Mouse (Mus musculus) forebrain, embryonic 11.5 days (tissue): ENCODE data around the gene Zfp683. TPM values are rescaled to one million over a fixed set of nuclear protein-coding genes. Genes with fewer than 3 reads are reported as not detected.

Experiments used
- ATAC-seq: fragments of 200-750 bp; cut with Nextera tagmentation; replicated peaks from 2 replicates; pipeline ENCODE4 v1.8.0; 2017; ENCODE audit warnings: moderate TSS enrichment; ENCODE audit not compliant: low FRiP score
- DNase-seq: peaks from one replicate; pipeline ENCODE4 v3.0.0-alpha.2; 2017; ENCODE audit warnings: low spot score
- H3K27ac ChIP-seq: fragments of 300-500 bp; sonication (generic); 2 replicates; pipeline ENCODE4 v1.5.1; 2014; ENCODE audit warnings: low read depth, low read length
- H3K27me3 ChIP-seq: fragments of 300-500 bp; sonication (generic); 2 replicates; pipeline ENCODE4 v1.6.1; 2014; ENCODE audit warnings: mild to moderate bottlenecking, low read length, mixed read lengths; ENCODE audit not compliant: control insufficient read depth, insufficient read depth
- H3K36me3 ChIP-seq: fragments of 300-500 bp; sonication (generic); 2 replicates; pipeline ENCODE4 v1.6.1; 2014; ENCODE audit warnings: mild to moderate bottlenecking, low read length, moderate library complexity, mixed read lengths; ENCODE audit not compliant: control insufficient read depth, insufficient read depth
- H3K4me1 ChIP-seq: fragments of 300-500 bp; sonication (generic); replicated peaks from 2 replicates; pipeline ENCODE4 v1.6.1; 2014; ENCODE audit warnings: low read length, mixed read lengths; ENCODE audit not compliant: control insufficient read depth, insufficient read depth
- H3K4me2 ChIP-seq: fragments of 300-500 bp; sonication (generic); 2 replicates; pipeline ENCODE4 v1.6.1; 2014; ENCODE audit warnings: low read depth, mild to moderate bottlenecking, low read length, moderate library complexity, mixed read lengths; ENCODE audit not compliant: severe bottlenecking
- H3K4me3 ChIP-seq: fragments of 300-500 bp; sonication (generic); 2 replicates; pipeline ENCODE4 v1.5.1; 2014; ENCODE audit warnings: low read depth, low read length
- H3K9ac ChIP-seq: fragments of 300-500 bp; sonication (generic); 2 replicates; pipeline ENCODE4 v1.6.1; 2014; ENCODE audit warnings: low read length
- H3K9me3 ChIP-seq: fragments of 300-500 bp; sonication (generic); 2 replicates; pipeline ENCODE4 v1.6.1; 2016; ENCODE audit warnings: low read length, mixed read lengths; ENCODE audit not compliant: control insufficient read depth
- WGBS: fragments of 180-500 bp; shearing (Covaris S2); extraction: QIAGEN DNeasy Blood & Tissue Kit; methylation state at CpG from one replicate; pipeline ENCODE4 v1.1.7; 2014; 5-methylcytosine and 5-hydroxymethylcytosine counted together
- polyA plus RNA-seq: library from polyadenylated mRNA; unstranded; fragments of >200 nt; fragmentation: Nextera tagmentation; extraction: Ambion mirVana; gene quantifications from 2 replicates; pipeline ENCODE4 v1.2.1, GENCODE M21; 2014

Zfp683 gene
- polyA plus RNA-seq, 1 experiment from 2014 or later = not detected

DNA sequence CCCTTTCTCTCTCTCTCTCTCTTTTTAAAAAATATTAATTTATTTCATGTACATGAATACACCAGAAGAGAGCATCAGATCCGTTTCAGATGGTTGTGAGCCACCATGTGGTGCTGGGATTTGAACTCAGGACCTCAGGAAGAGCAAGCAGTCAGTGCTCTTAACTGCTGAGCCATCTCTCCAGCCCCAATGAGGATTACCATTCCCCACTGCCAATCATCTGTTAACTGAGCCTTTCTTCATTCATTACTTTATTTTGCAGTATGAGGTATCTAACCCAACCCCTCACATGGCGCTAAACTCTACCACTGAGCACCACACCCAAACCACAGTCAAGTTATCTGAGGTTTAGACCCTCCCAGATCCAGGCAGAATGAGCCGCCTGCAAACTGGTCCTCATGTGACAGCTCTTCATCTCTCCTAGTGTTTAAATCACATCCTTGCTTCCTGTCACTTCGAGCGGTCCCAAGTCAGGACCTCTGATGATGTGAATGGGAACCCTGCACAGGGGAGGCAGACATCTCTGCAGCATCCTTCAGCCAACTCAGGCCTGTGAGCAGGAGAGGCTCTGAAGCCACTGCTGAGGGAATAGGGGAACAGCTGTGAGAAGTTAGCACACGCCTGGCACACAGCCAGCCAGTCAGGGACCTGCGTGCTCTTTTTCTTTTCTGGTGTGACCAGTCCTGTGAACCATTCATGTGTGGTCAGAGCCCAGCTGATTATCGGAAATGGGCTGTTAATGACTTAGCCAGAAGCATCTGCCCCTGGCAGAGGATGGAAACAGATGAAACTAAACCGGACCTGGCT lies 12.1 kb upstream of the Zfp683 start:
- Histone ChIP-seq H3K9me3 (no peaks in the 10 kb centered on the region), H3K4me1 (no peaks in the 10 kb centered on the region; the same call in 1 of the 2 replicates), H3K36me3 (no peaks in the 10 kb centered on the region), H3K9ac (no peak overlapping the region), H3K4me3 (no peak overlapping the region), H3K4me2 (no peak overlapping the region), H3K27me3 (no peaks in the 10 kb centered on the region), H3K27ac (no peak overlapping the region)
- DNase-seq (no peak), ATAC-seq (no peak)
- WGBS = 68% methylated on average over 9 of the region's 9 CpGs

GRCm38 (mm10) chr4:134043041-134043440 lies 10.6 kb upstream of the Zfp683 start:
- Histone ChIP-seq H3K9me3 (no peaks in the 10 kb centered on the region), H3K36me3 (no peaks in the 10 kb centered on the region), H3K4me1 (no peaks in the 10 kb centered on the region; the same call in 1 of the 2 replicates), H3K4me3 (no peak overlapping the region), H3K9ac (no peak overlapping the region), H3K27ac (no peak overlapping the region), H3K27me3 (no peaks in the 10 kb centered on the region), H3K4me2 (no peak overlapping the region)
- WGBS = 67% methylated on average over 2 of the region's 2 CpGs
- no peak for DNase-seq
- no peak for ATAC-seq

DNA sequence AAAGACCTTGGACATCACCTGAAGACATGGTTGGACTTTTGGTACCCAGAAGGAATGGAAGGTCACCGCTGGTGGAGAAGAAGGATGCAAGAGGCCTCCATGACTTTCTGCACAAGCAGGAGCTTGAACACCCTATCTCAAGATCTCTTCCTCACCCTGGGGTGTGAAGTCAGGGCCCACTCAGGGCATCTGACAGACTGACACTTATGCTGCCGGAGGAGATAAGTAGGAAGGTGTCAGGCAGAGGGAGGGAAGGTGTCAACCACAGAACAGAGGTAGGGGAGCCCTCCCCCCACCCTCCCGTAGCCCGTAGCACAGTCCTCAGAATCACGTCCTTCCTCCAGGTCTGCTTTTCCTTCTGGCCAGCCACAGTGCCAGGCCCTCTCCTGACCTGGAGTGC lies 6.0 kb upstream of the Zfp683 start:
- 90% methylated on average over 5 of the region's 5 CpGs for WGBS
- no peak for DNase-seq

DNA sequence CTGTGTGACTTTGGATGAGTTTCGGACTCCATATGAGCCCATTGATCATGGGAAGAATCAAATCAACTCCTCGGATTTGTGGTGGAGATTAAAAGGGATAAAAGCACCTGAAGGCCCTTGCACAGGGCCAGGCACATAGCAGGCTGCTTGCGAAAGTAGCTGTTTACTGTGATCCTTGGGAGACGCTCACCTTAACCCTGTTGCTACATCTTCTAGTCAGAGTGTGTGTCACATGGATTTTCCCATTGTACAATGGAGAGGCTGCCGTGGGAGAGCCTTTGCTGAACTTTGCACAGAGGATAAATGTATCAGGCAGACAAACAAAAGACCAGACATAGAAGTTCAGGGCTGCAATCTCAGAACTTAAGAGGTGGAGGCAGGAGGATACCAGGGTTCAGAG lies 1.7 kb upstream of the Zfp683 start:
- no peaks in the 10 kb centered on the region for H3K9me3 ChIP-seq
- ATAC-seq (no peak), DNase-seq (no peak)
- H3K9ac ChIP-seq = no peak overlapping the region
- H3K36me3 ChIP-seq = no peaks in the 10 kb centered on the region
- no peak overlapping the region for H3K4me2 ChIP-seq
- H3K27ac ChIP-seq = no peak overlapping the region
- H3K27me3 ChIP-seq = no peaks in the 10 kb centered on the region
- WGBS = 83% methylated on average over 5 of the region's 5 CpGs
- H3K4me1 ChIP-seq = no peaks in the 10 kb centered on the region
- no peak overlapping the region for H3K4me3 ChIP-seq

More for the DNA sequence above, 6.0 kb upstream of the Zfp683 start:
- H3K4me2 ChIP-seq = no peak overlapping the region
- no peak overlapping the region for H3K27ac ChIP-seq
- no peaks in the 10 kb centered on the region for H3K4me1 ChIP-seq
- ATAC-seq = no peak
- no peak overlapping the region for H3K4me3 ChIP-seq
- no peaks in the 10 kb centered on the region for H3K36me3 ChIP-seq
- no peaks in the 10 kb centered on the region for H3K27me3 ChIP-seq
- no peak overlapping the region for H3K9ac ChIP-seq
- H3K9me3 ChIP-seq = no peaks in the 10 kb centered on the region

DNA sequence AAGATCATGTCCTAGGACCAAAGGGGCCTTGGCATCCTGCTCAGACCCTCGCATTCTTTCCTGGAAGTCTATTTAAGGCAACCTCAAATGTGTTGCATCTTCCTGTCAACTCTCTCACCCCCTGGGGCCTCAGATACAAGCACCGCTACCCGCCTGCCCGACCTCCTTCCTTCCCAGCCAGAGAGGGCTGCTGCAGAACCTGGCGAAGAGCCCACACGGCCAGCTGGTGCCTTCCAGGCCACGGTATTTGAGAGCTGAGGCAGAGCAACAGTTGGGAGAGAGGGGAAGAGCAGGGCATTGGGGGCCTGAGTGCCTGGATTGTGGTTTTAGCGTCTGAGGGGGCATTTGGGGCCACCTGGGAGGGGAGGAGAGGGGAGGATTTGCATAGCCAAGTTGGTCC lies 1.1 kb upstream of the Zfp683 start:
- Histone ChIP-seq H3K4me2 (no peak overlapping the region), H3K36me3 (no peaks in the 10 kb centered on the region), H3K4me1 (no peaks in the 10 kb centered on the region), H3K27me3 (no peaks in the 10 kb centered on the region), H3K9me3 (no peaks in the 10 kb centered on the region), H3K4me3 (no peak overlapping the region), H3K27ac (no peak overlapping the region), H3K9ac (no peak overlapping the region)
- ATAC-seq (no peak), DNase-seq (no peak)
- WGBS = 52% methylated on average over 8 of the region's 8 CpGs

- H3K27ac ChIP-seq = no peak overlapping the region
- no peak overlapping the region for H3K4me2 ChIP-seq
- H3K36me3 ChIP-seq = no peaks in the 10 kb centered on the region
- ATAC-seq (no peak), DNase-seq (no peak)
- H3K4me3 ChIP-seq = no peak overlapping the region
- H3K9ac ChIP-seq = no peak overlapping the region
- H3K9me3 ChIP-seq = no peaks in the 10 kb centered on the region
- no peaks in the 10 kb centered on the region for H3K27me3 ChIP-seq
- WGBS = 37% methylated on average over 14 of the region's 14 CpGs
- H3K4me1 ChIP-seq = no peaks in the 10 kb centered on the region
Measured at GRCm38 (mm10) chr4:134058166-134058715, 4.6 kb downstream of the Zfp683 start.

- 89% methylated on average over 6 of the region's 6 CpGs for WGBS
- no peaks in the 10 kb centered on the region for H3K36me3 ChIP-seq
Measured at GRCm38 (mm10) chr4:134058908-134059307, 5.3 kb downstream of the Zfp683 start.

DNA sequence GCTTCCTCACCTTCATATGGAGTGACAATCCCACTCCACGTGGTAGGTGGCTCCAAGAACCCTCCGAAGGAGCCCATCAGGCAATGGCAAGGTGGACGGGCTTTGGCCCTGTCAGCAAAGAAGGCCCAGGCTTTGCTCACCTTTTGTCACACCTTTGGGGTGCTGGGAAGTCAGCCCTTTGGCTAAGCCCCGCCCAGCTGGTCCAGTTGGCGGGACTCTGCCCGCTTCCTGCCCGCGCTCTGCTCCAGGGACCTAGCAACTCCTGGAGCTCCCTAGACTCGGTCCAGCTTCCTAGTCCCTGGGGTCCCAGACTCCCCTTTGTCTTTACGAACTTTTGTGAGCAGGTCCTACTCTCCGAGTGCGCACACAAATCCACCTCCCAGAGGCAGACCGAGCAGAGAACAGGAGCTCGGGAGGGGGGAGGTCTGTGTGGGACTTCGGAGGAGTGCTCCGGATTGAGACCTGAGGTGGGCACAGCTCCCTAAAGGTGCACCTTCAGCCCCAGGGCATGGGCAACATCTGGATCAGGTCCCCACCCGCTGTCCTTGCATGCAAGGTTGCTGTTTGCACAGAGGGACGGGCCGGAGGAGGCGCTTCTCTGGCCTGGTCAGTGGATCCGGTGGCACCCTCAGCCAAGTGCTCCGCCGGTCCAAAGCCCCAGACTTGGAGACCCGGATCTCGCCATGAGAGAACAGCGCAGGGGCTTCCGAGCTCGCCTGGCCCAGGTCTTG lies 6.7 kb downstream of the Zfp683 start, which contains the start of gene Crybg2:
Gene Crybg2, plus strand, starts transcription at position 681 of the 731 bp plus-strand sequence.
- peaks cover under 1% of the 10 kb centered on the region; the same call in 1 of the 2 replicates for H3K27me3 ChIP-seq
- DNase-seq (no peak), ATAC-seq (no peak)
- H3K4me3 ChIP-seq = no peak within 1 kb of the TSS
- no peaks in the 10 kb centered on the region for H3K9me3 ChIP-seq
- H3K4me2 ChIP-seq = no peak within 1 kb of the TSS
- H3K4me1 ChIP-seq = no peaks in the 10 kb centered on the region
- H3K36me3 ChIP-seq = no peaks in the 10 kb centered on the region
- 48% methylated on average over 28 of the region's 28 CpGs for WGBS
- H3K9ac ChIP-seq = no peak within 1 kb of the TSS
- H3K27ac ChIP-seq = no peak within 1 kb of the TSS

More at GRCm38 (mm10) chr4:134058908-134059307, 5.3 kb downstream of the Zfp683 start:
- no peak for DNase-seq
- H3K27me3 ChIP-seq = no peaks in the 10 kb centered on the region
- H3K9me3 ChIP-seq = no peaks in the 10 kb centered on the region
- H3K4me2 ChIP-seq = no peak overlapping the region
- H3K9ac ChIP-seq = no peak overlapping the region
- H3K4me1 ChIP-seq = no peaks in the 10 kb centered on the region
- no peak overlapping the region for H3K4me3 ChIP-seq
- no peak overlapping the region for H3K27ac ChIP-seq
- no peak for ATAC-seq
